Comparison of ENCODE assay signal across 8 mouse cellular contexts in the genomic region with DNA sequence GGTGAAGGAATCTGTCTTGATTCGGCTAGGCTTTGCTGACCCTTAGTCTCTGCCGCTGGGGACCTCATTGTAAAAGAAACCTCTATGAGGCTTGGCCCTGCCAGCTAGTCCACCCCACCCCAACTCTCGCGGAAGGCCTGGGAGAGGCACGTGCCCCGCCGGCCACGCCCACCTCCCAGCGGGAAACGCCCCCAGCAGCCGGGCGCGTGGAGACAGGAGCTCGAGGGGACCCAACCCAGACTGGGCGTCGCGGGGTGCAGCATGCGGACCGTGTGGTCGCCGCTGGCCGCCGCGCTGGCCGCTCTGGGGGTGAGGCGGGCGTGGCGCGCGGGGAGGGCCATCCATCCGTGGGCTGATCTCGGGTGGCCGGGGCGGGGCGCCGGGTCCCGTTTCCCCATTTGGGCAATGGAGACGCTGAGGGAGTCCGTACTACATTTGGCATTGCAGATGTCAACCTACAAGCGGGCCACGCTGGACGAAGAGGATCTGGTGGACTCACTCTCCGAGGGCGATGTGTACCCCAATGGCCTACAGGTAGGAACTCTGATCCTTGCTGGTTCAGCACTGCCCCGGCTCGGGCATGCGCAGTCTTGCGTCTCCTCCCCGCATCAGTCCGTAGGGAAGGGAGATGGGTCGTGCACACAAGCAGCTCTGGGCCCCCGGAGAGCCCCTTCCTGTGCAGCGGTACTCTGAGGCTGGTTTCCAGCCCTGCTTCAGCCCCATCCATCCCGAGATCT. TPM values are rescaled to one million over a fixed set of nuclear protein-coding genes. Genes with fewer than 3 reads are reported as not detected.
DNase-seq lines count a peak whose midpoint lies in the region; ATAC-seq and TF ChIP-seq lines count a peak whose summit lies in the region.

No protein-coding gene starts in this region.

- H3K4me1 ChIP-seq in MEL (ENCODE audit: control insufficient read depth in 1 of 2, insufficient read depth in 2 of 2, low read length in 2 of 2): peaks cover 0 to 9% of the 10 kb centered on the region in 2 experiments; a peak in 1 of 4 replicates
- peaks cover 6% of the 10 kb centered on the region; the same call in 1 of the 2 replicates for H3K4me1 ChIP-seq in forebrain, postnatal 0 days (ENCODE audit: insufficient read depth)
- peaks cover 7% of the 10 kb centered on the region; the same call in 1 of the 2 replicates for H3K4me1 ChIP-seq in hindbrain, embryonic 11.5 days (replicated peaks; ENCODE audit: control insufficient read depth, insufficient read depth, low read length)
- peaks cover 23% of the 10 kb centered on the region for H3K4me1 ChIP-seq in limb, embryonic 11.5 days (ENCODE audit: control insufficient read depth, insufficient read depth, low read length)
- peaks cover 41% of the 10 kb centered on the region for H3K4me1 ChIP-seq in midbrain, embryonic 10.5 days

- peak overlapping the region; percentile 66 to 79 for H3K4me3 ChIP-seq in MEL (ENCODE audit: control insufficient read depth in 1 of 2, insufficient read depth in 1 of 2, low read depth in 2 of 2, low read length in 2 of 2)
- peak overlapping the region; percentile 56 for H3K4me3 ChIP-seq in forebrain, postnatal 0 days (ENCODE audit: low read depth, low read length)
- peak overlapping the region; percentile 44 for H3K4me3 ChIP-seq in hindbrain, embryonic 11.5 days (ENCODE audit: low read depth, low read length)
- H3K4me3 ChIP-seq in limb, embryonic 11.5 days (ENCODE audit: low read depth, low read length): peak overlapping the region; percentile 41
- peak overlapping the region; percentile 61 for H3K4me3 ChIP-seq in midbrain, embryonic 10.5 days

- DNase-seq in MEL (ENCODE audit: low read depth, low spot score) (peak; percentile 88), MN1 (ENCODE audit: low spot score) (no peak)
- peak; percentile 79 for DNase-seq in brain, embryonic 14.5 days (ENCODE audit: low read depth)
- DNase-seq in forebrain, postnatal 0 days: peak; percentile 81
- peak; percentile 81 for DNase-seq in hindbrain, embryonic 11.5 days (ENCODE audit: low spot score)
- peak; percentile 87 for DNase-seq in limb, embryonic 11.5 days (ENCODE audit: low spot score)
- peak; percentile 79 for DNase-seq in midbrain, embryonic 10.5 days (ENCODE audit: low spot score)
- peak; percentile 60 to 72 for DNase-seq in spleen, adult 18-20 months

- TF ChIP-seq EP300 in MEL (IDR thresholded peaks at IDR 0.05; ENCODE audit: low read depth in 1 of 2, low read length in 2 of 2): no peak

- no peak for TF ChIP-seq CTCF in MEL (IDR thresholded peaks at IDR 0.05 in 2 of 3, conservative IDR thresholded peaks at IDR 0.05 in 1 of 3; ENCODE audit: control insufficient read depth in 1 of 3, insufficient read depth in 1 of 3, low read depth in 2 of 3, low read length in 3 of 3, poor library complexity in 1 of 3, severe bottlenecking in 1 of 3)
- TF ChIP-seq CTCF in brain, embryonic 14.5 days (IDR thresholded peaks at IDR 0.05; ENCODE audit: borderline replicate concordance, extremely low read depth, insufficient read depth, insufficient read length): no peak
- no peak for TF ChIP-seq CTCF in forebrain, postnatal 0 days (IDR thresholded peaks at IDR 0.05; ENCODE audit: low read depth)

- peak overlapping the region; percentile 75 for H3K4me2 ChIP-seq in forebrain, postnatal 0 days (ENCODE audit: low read depth)
- peak overlapping the region; percentile 94 for H3K4me2 ChIP-seq in hindbrain, embryonic 11.5 days (replicated peaks; ENCODE audit: low read depth, low read length)
- peak overlapping the region; percentile 99 for H3K4me2 ChIP-seq in limb, embryonic 11.5 days (ENCODE audit: low read depth, severe bottlenecking)

- H3K27ac ChIP-seq in MEL (ENCODE audit: control insufficient read depth, low read depth, low read length): no peak overlapping the region
- H3K27ac ChIP-seq in forebrain, postnatal 0 days (ENCODE audit: low read depth, low read length): no peak overlapping the region
- no peak overlapping the region for H3K27ac ChIP-seq in hindbrain, embryonic 11.5 days (ENCODE audit: low read depth, low read length)
- no peak overlapping the region for H3K27ac ChIP-seq in limb, embryonic 11.5 days (replicated peaks; ENCODE audit: low read depth, low read length)
- H3K27ac ChIP-seq in midbrain, embryonic 10.5 days (replicated peaks): peak overlapping the region; percentile 63

- H3K9me3 ChIP-seq in MEL (replicated peaks; ENCODE audit: insufficient read depth, low read length): no peaks in the 10 kb centered on the region
- no peaks in the 10 kb centered on the region for H3K9me3 ChIP-seq in forebrain, postnatal 0 days (ENCODE audit: low read length)
- no peaks in the 10 kb centered on the region for H3K9me3 ChIP-seq in hindbrain, embryonic 11.5 days (ENCODE audit: control insufficient read depth, low read length)
- H3K9me3 ChIP-seq in limb, embryonic 11.5 days (ENCODE audit: control insufficient read depth, low read length): no peaks in the 10 kb centered on the region
- H3K9me3 ChIP-seq in midbrain, embryonic 10.5 days (replicated peaks): no peaks in the 10 kb centered on the region

- peak overlapping the region; percentile 67 for H3K9ac ChIP-seq in MEL (ENCODE audit: control insufficient read depth, low read depth, low read length, poor library complexity, severe bottlenecking)
- H3K9ac ChIP-seq in forebrain, postnatal 0 days: peak overlapping the region; percentile 55
- H3K9ac ChIP-seq in hindbrain, embryonic 11.5 days (ENCODE audit: low read depth, low read length): peak overlapping the region; percentile 49
- H3K9ac ChIP-seq in limb, embryonic 11.5 days (ENCODE audit: low read length): peak overlapping the region; percentile 40

- TF ChIP-seq RAD21 in MEL (IDR thresholded peaks at IDR 0.05; ENCODE audit: low read depth, low read length): no peak

- WGBS in forebrain, postnatal 0 days: 2% methylated on average over 54 of the region's 54 CpGs
- WGBS in hindbrain, embryonic 11.5 days: 2% methylated on average over 52 of the region's 54 CpGs
- under 1% methylated on average over 54 of the region's 54 CpGs for WGBS in limb, embryonic 11.5 days
- under 1% methylated on average over 54 of the region's 54 CpGs for WGBS in midbrain, embryonic 10.5 days

- no peaks in the 10 kb centered on the region for H3K27me3 ChIP-seq in MEL (ENCODE audit: control insufficient read depth in 1 of 2, insufficient read depth in 2 of 2, low read length in 2 of 2)
- H3K27me3 ChIP-seq in forebrain, postnatal 0 days (ENCODE audit: insufficient read depth, low read length): no peaks in the 10 kb centered on the region
- no peaks in the 10 kb centered on the region for H3K27me3 ChIP-seq in hindbrain, embryonic 11.5 days (ENCODE audit: control insufficient read depth, insufficient read depth, low read length)
- H3K27me3 ChIP-seq in limb, embryonic 11.5 days (ENCODE audit: control insufficient read depth, insufficient read depth, low read length): no peaks in the 10 kb centered on the region
- H3K27me3 ChIP-seq in midbrain, embryonic 10.5 days (ENCODE audit: low read depth, poor library complexity, severe bottlenecking): peaks cover 24% of the 10 kb centered on the region

- TF ChIP-seq POLR2A in MEL (IDR thresholded peaks at IDR 0.05; ENCODE audit: control insufficient read depth in 1 of 2, insufficient read depth in 1 of 2, low read depth in 1 of 2, low read length in 2 of 2, poor library complexity in 1 of 2): peak; percentile 36 to 79; a peak in 3 of 4 replicates
- TF ChIP-seq POLR2A in brain, embryonic 14.5 days (IDR thresholded peaks at IDR 0.05; ENCODE audit: borderline replicate concordance, extremely low read depth, insufficient read depth, insufficient read length, poor library complexity, severe bottlenecking): no peak

- peaks cover 0 to 4% of the 10 kb centered on the region in 2 experiments; a peak in 2 of 4 replicates for H3K36me3 ChIP-seq in MEL (ENCODE audit: control insufficient read depth in 1 of 2, insufficient read depth in 2 of 2, low read length in 2 of 2)
- no peaks in the 10 kb centered on the region for H3K36me3 ChIP-seq in forebrain, postnatal 0 days (ENCODE audit: insufficient read depth)
- H3K36me3 ChIP-seq in hindbrain, embryonic 11.5 days (ENCODE audit: control insufficient read depth, insufficient read depth, low read length): no peaks in the 10 kb centered on the region
- no peaks in the 10 kb centered on the region; the same call in 1 of the 2 replicates for H3K36me3 ChIP-seq in limb, embryonic 11.5 days (ENCODE audit: control insufficient read depth, insufficient read depth, low read length)
- no peaks in the 10 kb centered on the region for H3K36me3 ChIP-seq in midbrain, embryonic 10.5 days

- ATAC-seq in forebrain, postnatal 0 days: peak; percentile 91
- peak; percentile 75; the same call in 1 of the 2 replicates for ATAC-seq in hindbrain, embryonic 11.5 days (ENCODE audit: low FRiP score)
- ATAC-seq in limb, embryonic 11.5 days (ENCODE audit: insufficient number of reproducible peaks, low FRiP score, low TSS enrichment, low read depth): peak; percentile 62

- peaks cover 3% of the 10 kb centered on the region; the same call in 1 of the 2 replicates for H3K79me2 ChIP-seq in MEL (ENCODE audit: control insufficient read depth, insufficient read depth, low read length, poor library complexity)

TF ChIP-seq in MEL, 35 proteins besides CTCF, POLR2A, EP300 and RAD21 (continues in another document):
- TF ChIP-seq MEF2A (IDR thresholded peaks at IDR 0.05; ENCODE audit: extremely low read depth, insufficient replicate concordance, low read depth, low read length, poor library complexity, severe bottlenecking) (peak; percentile 15; the same call in 1 of the 2 replicates), POLR2AphosphoS2 (IDR thresholded peaks at IDR 0.05; ENCODE audit: low read length) (no peak), CHD2 (IDR thresholded peaks at IDR 0.05; ENCODE audit: low read length) (peak; percentile 78), USF1 (IDR thresholded peaks at IDR 0.05; ENCODE audit: low read depth, low read length) (peak; percentile 96), SIN3A (IDR thresholded peaks at IDR 0.05; ENCODE audit: low read length) (peak; percentile 57), BHLHE40 (IDR thresholded peaks at IDR 0.05; ENCODE audit: borderline replicate concordance, low read depth, low read length) (peak; percentile 97), ETS1 (IDR thresholded peaks at IDR 0.05; ENCODE audit: low read depth, low read length) (0 out of 2 replicates have a peak, but pooled peaks have one; percentile 11), POLR2AphosphoS5 (IDR thresholded peaks at IDR 0.05; ENCODE audit: borderline replicate concordance, low read depth, low read length) (no peak)

RNA-seq across cellular contexts. Expression of a gene that starts 51.5 kb away (rescaled TPM):
- 20.5 and 43.8 TPM in 2 replicates for total RNA-seq in MEL (2012; rRNA removed)
- 10 to 100 TPM in 1 of 2 experiments, not detected in 1; 25.3 TPM for polyA plus RNA-seq in MEL (2012; ENCODE audit: insufficient read depth in 1 of 2, insufficient read length in 2 of 2, low read depth in 1 of 2, low replicate concordance in 2 of 2, missing spikeins in 1 of 2)
- polyA plus RNA-seq in brain, embryonic 14.5 days (2012; rRNA removed): 6.5 and 15.8 TPM in 2 replicates
- total RNA-seq in forebrain, postnatal 0 days (2014; rRNA removed): 24.1 and 32.1 TPM in 2 replicates
- 14.4 and 16.2 TPM in 2 replicates for polyA plus RNA-seq in forebrain, postnatal 0 days (2015; fragmentation: Nextera tagmentation; extraction: Ambion mirVana)
- polyA plus RNA-seq in hindbrain, embryonic 11.5 days (2014; fragmentation: Nextera tagmentation; extraction: Ambion mirVana): 25.1 and 29.2 TPM in 2 replicates
- 38.0 and 39.0 TPM in 2 replicates for polyA plus RNA-seq in limb, embryonic 11.5 days (2014; fragmentation: Nextera tagmentation; extraction: Ambion mirVana)
- 31.6 and 31.7 TPM in 2 replicates for polyA plus RNA-seq in midbrain, embryonic 10.5 days (2016; fragmentation: Nextera tagmentation; extraction: Ambion mirVana)
